Mouse (Mus musculus): Measurements from ENCODE around the gene Larp6. TPM values are rescaled to one million over a fixed set of nuclear protein-coding genes. Genes with fewer than 3 reads are reported as not detected.
A peak's percentile ranks its signal among the peaks of the same experiment; 100 is the strongest.

Gene Larp6
- polyA plus RNA-seq, 1 experiment: not detected

DNA sequence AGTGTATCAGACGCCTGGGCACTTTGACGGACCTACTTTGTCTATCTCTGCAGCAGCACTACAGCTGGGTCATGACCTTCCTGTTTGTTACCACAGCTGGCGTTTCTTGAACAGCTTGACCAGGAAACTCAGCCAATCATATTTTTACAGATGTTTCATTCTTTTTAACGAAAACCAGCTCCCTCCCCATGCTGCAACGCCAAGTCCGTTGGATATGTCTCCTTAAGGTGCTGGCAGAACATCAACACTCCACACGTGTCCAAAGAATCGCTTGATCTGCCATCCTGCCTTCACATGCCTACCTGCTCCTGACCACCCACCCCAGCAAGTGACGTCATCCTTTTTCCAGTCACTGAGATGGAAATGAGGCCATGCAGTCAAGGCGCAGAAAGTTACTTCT lies 28.6 kb downstream of the Larp6 start:
- no peak overlapping the region for H3K4me3 ChIP-seq (ENCODE audit: low read depth, low read length)
- H3K9me3 ChIP-seq (replicated peaks; ENCODE audit: control insufficient read depth, insufficient read depth, low read length, poor library complexity, severe bottlenecking): no peaks in the 10 kb centered on the region
- no peak overlapping the region for H3K9ac ChIP-seq (ENCODE audit: low read depth, poor library complexity, severe bottlenecking)
- H3K36me3 ChIP-seq (ENCODE audit: control insufficient read depth, insufficient read depth, low read length, poor library complexity, severe bottlenecking): no peaks in the 10 kb centered on the region
- H3K27me3 ChIP-seq (ENCODE audit: control insufficient read depth, insufficient read depth, low read length, poor library complexity, severe bottlenecking): no peaks in the 10 kb centered on the region
- no peak for TF ChIP-seq EP300 (IDR thresholded peaks at IDR 0.05; ENCODE audit: insufficient read depth, low read depth, low read length)
- TF ChIP-seq POLR2A (IDR thresholded peaks at IDR 0.05; ENCODE audit: insufficient read depth, low read length): no peak
- TF ChIP-seq CTCF (IDR thresholded peaks at IDR 0.05; ENCODE audit: low read depth, low read length): no peak
- H3K4me1 ChIP-seq (ENCODE audit: control insufficient read depth, insufficient read depth, low read length): no peaks in the 10 kb centered on the region
- no peak overlapping the region for H3K27ac ChIP-seq (ENCODE audit: insufficient read depth, low read length)

DNA sequence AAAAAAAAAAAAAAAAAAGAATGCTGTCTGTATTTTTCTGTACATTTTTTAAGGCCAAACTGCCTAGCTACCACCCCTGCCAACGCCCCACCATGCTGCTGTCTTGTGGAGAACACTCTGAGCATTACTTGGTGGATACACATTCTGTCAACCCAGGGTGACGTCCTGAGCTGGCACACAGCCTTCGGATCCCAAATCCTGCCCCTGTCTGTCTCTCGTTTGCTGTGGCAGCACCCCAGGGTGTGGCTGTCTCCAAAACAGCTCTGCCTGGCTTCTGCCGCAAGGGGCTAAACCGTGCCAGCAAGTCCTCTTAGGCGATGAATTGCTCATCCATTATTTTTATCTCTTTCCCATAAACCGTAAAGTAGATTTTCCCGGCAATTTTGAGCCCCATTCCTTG lies 29.7 kb downstream of the Larp6 start:
- H3K9ac ChIP-seq (ENCODE audit: low read depth, poor library complexity, severe bottlenecking): no peak overlapping the region
- no peaks in the 10 kb centered on the region for H3K36me3 ChIP-seq (ENCODE audit: control insufficient read depth, insufficient read depth, low read length, poor library complexity, severe bottlenecking)
- TF ChIP-seq CTCF (IDR thresholded peaks at IDR 0.05; ENCODE audit: low read depth, low read length): no peak
- TF ChIP-seq POLR2A (IDR thresholded peaks at IDR 0.05; ENCODE audit: insufficient read depth, low read length): no peak
- no peak for TF ChIP-seq EP300 (IDR thresholded peaks at IDR 0.05; ENCODE audit: insufficient read depth, low read depth, low read length)
- H3K4me1 ChIP-seq (ENCODE audit: control insufficient read depth, insufficient read depth, low read length): no peaks in the 10 kb centered on the region
- H3K27ac ChIP-seq (ENCODE audit: insufficient read depth, low read length): no peak overlapping the region
- H3K4me3 ChIP-seq (ENCODE audit: low read depth, low read length): no peak overlapping the region
- H3K9me3 ChIP-seq (replicated peaks; ENCODE audit: control insufficient read depth, insufficient read depth, low read length, poor library complexity, severe bottlenecking): no peaks in the 10 kb centered on the region
- H3K27me3 ChIP-seq (ENCODE audit: control insufficient read depth, insufficient read depth, low read length, poor library complexity, severe bottlenecking): no peaks in the 10 kb centered on the region

DNA sequence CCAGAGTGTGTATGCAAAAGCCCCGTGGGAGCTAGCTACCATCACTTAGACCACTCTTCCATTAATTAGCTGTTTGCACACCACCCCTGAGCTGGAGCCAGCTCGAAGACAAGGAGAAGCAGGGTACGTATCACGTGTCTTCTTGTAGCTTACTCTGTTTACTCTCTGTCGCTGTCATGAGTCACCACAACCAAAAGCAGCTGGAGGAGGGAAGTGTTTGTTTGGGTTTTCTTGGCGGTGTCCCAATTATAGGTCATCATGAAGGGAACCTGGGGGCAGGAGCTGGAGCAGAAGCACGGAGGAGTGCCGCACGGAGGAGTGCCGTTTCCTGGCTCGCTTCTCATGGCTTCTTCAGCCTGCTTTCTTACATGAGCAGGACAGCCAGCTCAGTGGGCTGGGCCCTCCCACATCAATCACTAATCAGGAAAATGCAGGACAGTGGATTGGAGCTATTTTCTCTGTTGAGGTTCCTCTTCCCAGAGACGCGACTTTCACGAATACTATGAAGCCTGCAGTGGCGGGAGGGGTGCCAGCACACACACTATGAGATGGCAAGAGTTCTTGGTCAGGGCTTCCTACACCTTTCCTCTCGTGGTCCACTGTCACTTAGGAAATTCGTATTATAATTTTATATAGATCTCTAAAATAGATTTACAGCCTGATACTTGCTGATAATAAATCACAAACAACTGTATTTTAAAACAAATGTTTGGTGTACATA lies 30.6 kb downstream of the Larp6 start:
- Histone ChIP-seq H3K9me3 (replicated peaks; ENCODE audit: control insufficient read depth, insufficient read depth, low read length, poor library complexity, severe bottlenecking) (no peaks in the 10 kb centered on the region), H3K9ac (ENCODE audit: low read depth, poor library complexity, severe bottlenecking) (no peak overlapping the region), H3K36me3 (ENCODE audit: control insufficient read depth, insufficient read depth, low read length, poor library complexity, severe bottlenecking) (no peaks in the 10 kb centered on the region), H3K4me3 (ENCODE audit: low read depth, low read length) (no peak overlapping the region), H3K4me1 (ENCODE audit: control insufficient read depth, insufficient read depth, low read length) (no peaks in the 10 kb centered on the region), H3K27ac (ENCODE audit: insufficient read depth, low read length) (no peak overlapping the region), H3K27me3 (ENCODE audit: control insufficient read depth, insufficient read depth, low read length, poor library complexity, severe bottlenecking) (no peaks in the 10 kb centered on the region)
- TF ChIP-seq EP300 (IDR thresholded peaks at IDR 0.05; ENCODE audit: insufficient read depth, low read depth, low read length) (no peak), POLR2A (IDR thresholded peaks at IDR 0.05; ENCODE audit: insufficient read depth, low read length) (no peak), CTCF (IDR thresholded peaks at IDR 0.05; ENCODE audit: low read depth, low read length) (no peak)

DNA sequence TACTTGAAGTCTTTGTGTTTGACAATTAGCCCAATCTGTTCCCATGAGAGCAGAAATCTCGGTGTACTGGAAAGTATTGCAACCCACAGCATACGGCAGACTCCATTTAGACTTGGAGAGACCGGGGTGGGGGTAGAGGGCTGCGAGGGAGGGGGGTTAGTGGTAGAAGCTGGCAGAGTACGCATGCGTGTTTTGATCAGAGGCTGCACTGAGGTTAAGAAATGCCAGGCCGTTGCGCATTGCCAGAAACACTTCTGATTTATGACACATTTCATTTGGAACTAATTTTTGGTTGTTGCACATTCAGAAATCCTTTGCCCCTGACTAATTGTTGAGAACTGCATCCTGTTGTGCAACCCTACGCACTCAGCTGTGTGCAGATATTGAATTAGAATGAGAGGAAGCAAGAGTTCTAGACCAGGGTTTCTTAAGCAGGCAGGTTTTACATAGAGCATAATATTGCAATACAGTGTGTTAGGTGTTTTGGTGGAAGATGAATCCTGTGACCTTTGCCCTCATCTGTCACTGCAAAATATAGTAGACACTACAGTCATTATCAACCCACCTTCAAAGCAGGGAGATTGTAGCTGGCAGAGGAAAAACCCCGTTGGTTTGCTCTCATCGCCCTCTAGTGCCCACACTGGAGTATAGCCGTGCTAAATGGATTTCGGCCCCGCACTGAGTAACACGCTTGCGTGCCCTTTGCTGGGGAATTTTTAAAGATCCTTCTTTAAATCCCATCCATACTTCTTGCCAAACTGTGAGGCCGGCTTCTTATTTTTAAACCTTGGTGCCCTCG lies 31.6 kb downstream of the Larp6 start:
- Histone ChIP-seq H3K9ac (ENCODE audit: low read depth, poor library complexity, severe bottlenecking) (no peak overlapping the region), H3K9me3 (replicated peaks; ENCODE audit: control insufficient read depth, insufficient read depth, low read length, poor library complexity, severe bottlenecking) (no peaks in the 10 kb centered on the region), H3K36me3 (ENCODE audit: control insufficient read depth, insufficient read depth, low read length, poor library complexity, severe bottlenecking) (no peaks in the 10 kb centered on the region), H3K4me1 (ENCODE audit: control insufficient read depth, insufficient read depth, low read length) (no peaks in the 10 kb centered on the region), H3K4me3 (ENCODE audit: low read depth, low read length) (no peak overlapping the region), H3K27me3 (ENCODE audit: control insufficient read depth, insufficient read depth, low read length, poor library complexity, severe bottlenecking) (no peaks in the 10 kb centered on the region), H3K27ac (ENCODE audit: insufficient read depth, low read length) (no peak overlapping the region)
- TF ChIP-seq CTCF (IDR thresholded peaks at IDR 0.05; ENCODE audit: low read depth, low read length) (peak; percentile 78), EP300 (IDR thresholded peaks at IDR 0.05; ENCODE audit: insufficient read depth, low read depth, low read length) (no peak), POLR2A (IDR thresholded peaks at IDR 0.05; ENCODE audit: insufficient read depth, low read length) (no peak)

DNA sequence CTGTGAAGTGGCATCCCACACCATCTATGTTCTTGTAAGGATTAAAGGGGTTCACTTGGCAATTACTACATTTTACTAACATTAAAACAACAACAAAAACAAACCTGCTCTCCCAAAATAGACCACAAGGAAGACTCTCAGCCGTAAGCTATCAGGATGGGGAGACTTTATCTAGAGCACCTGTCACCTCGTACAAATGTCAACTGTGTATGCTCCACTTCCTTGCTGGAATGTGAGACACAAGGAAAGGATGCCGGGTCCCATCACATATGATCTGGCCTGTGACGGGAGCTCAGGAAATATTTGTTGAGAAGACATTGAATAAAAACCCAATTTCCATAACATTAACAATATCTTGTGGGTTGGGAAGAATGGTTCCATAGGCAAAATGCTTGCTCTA lies 32.2 kb downstream of the Larp6 start:
- H3K9me3 ChIP-seq (replicated peaks; ENCODE audit: control insufficient read depth, insufficient read depth, low read length, poor library complexity, severe bottlenecking): no peaks in the 10 kb centered on the region
- H3K4me1 ChIP-seq (ENCODE audit: control insufficient read depth, insufficient read depth, low read length): no peaks in the 10 kb centered on the region
- no peaks in the 10 kb centered on the region for H3K27me3 ChIP-seq (ENCODE audit: control insufficient read depth, insufficient read depth, low read length, poor library complexity, severe bottlenecking)
- no peaks in the 10 kb centered on the region for H3K36me3 ChIP-seq (ENCODE audit: control insufficient read depth, insufficient read depth, low read length, poor library complexity, severe bottlenecking)
- no peak overlapping the region for H3K4me3 ChIP-seq (ENCODE audit: low read depth, low read length)
- no peak overlapping the region for H3K9ac ChIP-seq (ENCODE audit: low read depth, poor library complexity, severe bottlenecking)
- H3K27ac ChIP-seq (ENCODE audit: insufficient read depth, low read length): no peak overlapping the region
- TF ChIP-seq EP300 (IDR thresholded peaks at IDR 0.05; ENCODE audit: insufficient read depth, low read depth, low read length): no peak
- TF ChIP-seq POLR2A (IDR thresholded peaks at IDR 0.05; ENCODE audit: insufficient read depth, low read length): no peak
- no peak for TF ChIP-seq CTCF (IDR thresholded peaks at IDR 0.05; ENCODE audit: low read depth, low read length)

DNA sequence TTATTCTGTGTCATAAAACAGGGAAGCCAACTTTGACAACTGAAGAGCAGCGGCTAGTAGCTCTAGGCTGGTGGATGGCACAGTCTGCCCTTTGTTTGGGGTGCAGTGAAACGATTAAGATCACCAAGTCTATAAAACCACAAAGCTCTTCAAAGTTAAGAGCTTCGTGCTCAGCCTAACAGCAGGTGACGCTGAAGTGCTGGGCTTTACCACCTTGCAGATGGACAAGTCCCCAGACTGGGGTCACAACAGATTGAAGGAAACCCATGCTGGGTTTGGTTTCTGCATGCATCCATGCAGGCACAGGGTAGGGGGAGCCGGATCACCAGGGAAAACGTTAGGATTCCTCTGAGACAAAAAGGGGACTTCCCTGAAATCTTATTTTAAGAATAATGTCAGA lies 33.8 kb downstream of the Larp6 start:
- Histone ChIP-seq H3K36me3 (ENCODE audit: control insufficient read depth, insufficient read depth, low read length, poor library complexity, severe bottlenecking) (no peaks in the 10 kb centered on the region), H3K4me3 (ENCODE audit: low read depth, low read length) (no peak overlapping the region), H3K9ac (ENCODE audit: low read depth, poor library complexity, severe bottlenecking) (no peak overlapping the region), H3K4me1 (ENCODE audit: control insufficient read depth, insufficient read depth, low read length) (no peaks in the 10 kb centered on the region), H3K27me3 (ENCODE audit: control insufficient read depth, insufficient read depth, low read length, poor library complexity, severe bottlenecking) (no peaks in the 10 kb centered on the region), H3K27ac (ENCODE audit: insufficient read depth, low read length) (no peak overlapping the region), H3K9me3 (replicated peaks; ENCODE audit: control insufficient read depth, insufficient read depth, low read length, poor library complexity, severe bottlenecking) (no peaks in the 10 kb centered on the region)
- no peak for TF ChIP-seq CTCF (IDR thresholded peaks at IDR 0.05; ENCODE audit: low read depth, low read length)
